Mouse (Mus musculus): ENCODE measurements around the gene Sun2.

GRCm38 (mm10) chr15:79742706-79743023 lies 329 bp upstream of the Sun2 start:
- no peak for TF ChIP-seq EP300 (IDR thresholded peaks at IDR 0.05; ENCODE audit: low read depth)
- TF ChIP-seq CTCF (IDR thresholded peaks at IDR 0.05; ENCODE audit: low read depth): no peak

Measured in liver, postnatal 0 days (tissue).